Mouse (Mus musculus) MEL (cell line): ENCODE data around the gene Btd.

Source experiments
- EP300 ChIP-seq, 2 experiments: IDR thresholded peaks; 2 replicates each; pipeline ENCODE4 v1.6.1; 2011; ENCODE audit warnings: improper control_type of control experiment in 2 of 2, low read length in 2 of 2, low read depth in 1 of 2, mild to moderate bottlenecking in 1 of 2
- GATA1 ChIP-seq: IDR thresholded peaks from 2 replicates; pipeline ENCODE4 v1.6.1; 2011; ENCODE audit warnings: low read depth, low read length, improper control_type of control experiment
- MEF2A ChIP-seq: IDR thresholded peaks from 2 replicates; pipeline ENCODE4 v1.6.1; 2014; ENCODE audit warnings: low read depth, mild to moderate bottlenecking, inconsistent platforms, low read length, improper control_type of control experiment; ENCODE audit not compliant: poor library complexity, insufficient replicate concordance, severe bottlenecking; ENCODE audit errors: extremely low read depth
- POLR2A ChIP-seq, 2 experiments: IDR thresholded peaks; 2 replicates each; pipeline ENCODE4 v1.6.1; 2011 to 2012; ENCODE audit warnings: low read length in 2 of 2, mild to moderate bottlenecking in 2 of 2, control low read depth in 1 of 2, improper control_type of control experiment in 1 of 2, low read depth in 1 of 2, moderate library complexity in 1 of 2; ENCODE audit not compliant: control insufficient read depth in 1 of 2, insufficient read depth in 1 of 2, poor library complexity in 1 of 2
- SMC3 ChIP-seq: IDR thresholded peaks from 2 replicates; pipeline ENCODE4 v1.6.1; 2011; ENCODE audit warnings: low read depth, low read length, improper control_type of control experiment
- TAL1 ChIP-seq: IDR thresholded peaks from 2 replicates; pipeline ENCODE4 v1.6.1; 2012; ENCODE audit warnings: mild to moderate bottlenecking, inconsistent platforms, low read length, moderate library complexity, mixed read lengths
- TCF12 ChIP-seq: IDR thresholded peaks from 2 replicates; pipeline ENCODE4 v1.6.1; 2014; ENCODE audit warnings: low read depth, mild to moderate bottlenecking, inconsistent platforms, low read length, improper control_type of control experiment, moderate library complexity

- TF ChIP-seq EP300 (IDR thresholded peaks at IDR 0.05; ENCODE audit: low read depth in 1 of 2, low read length in 2 of 2) = no peak
- no peak for TF ChIP-seq MEF2A
- TF ChIP-seq GATA1 = no peak
- TF ChIP-seq TAL1 = no peak
- TF ChIP-seq POLR2A (IDR thresholded peaks at IDR 0.05; ENCODE audit: control insufficient read depth in 1 of 2, insufficient read depth in 1 of 2, low read depth in 1 of 2, low read length in 2 of 2, poor library complexity in 1 of 2) = no peak
- no peak for TF ChIP-seq TCF12
- TF ChIP-seq SMC3 = no peak
Measured at GRCm38 (mm10) chr14:31709343-31709742, 68.5 kb downstream of the Btd start.
